Comparison of ENCODE assay signal across 16 mouse cellular contexts in the genomic region with DNA sequence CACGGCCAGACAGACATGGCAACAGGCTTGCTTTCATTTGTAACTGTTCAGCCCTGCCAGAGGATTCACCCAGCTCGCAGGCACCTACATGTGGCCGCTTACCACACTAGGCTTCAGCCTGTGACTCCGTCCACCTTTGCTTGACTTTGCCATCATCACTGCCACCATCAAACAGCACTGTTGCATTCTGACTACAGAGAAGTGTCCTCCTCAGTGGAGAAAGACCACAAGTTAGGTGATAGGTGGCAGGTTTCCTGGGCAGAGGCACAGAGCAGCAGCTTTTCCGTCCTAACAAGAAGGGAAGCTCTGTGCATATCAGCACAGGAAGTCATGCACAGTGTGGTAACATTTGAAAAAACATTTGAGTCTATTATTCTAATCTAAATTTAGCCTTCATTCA.
DNase-seq lines count a peak whose midpoint lies in the region; ATAC-seq lines count a peak whose summit lies in the region.
"Had no signal": no experiment of that assay in that cellular context is flagged by ENCODE, and none has a peak within 500 bp of the region (broad histone marks: within the 10 kb centered on the region; RNA-seq: fewer than 3 reads in every experiment).

No protein-coding gene starts in this region.

- no peak for DNase-seq in liver
- DNase-seq in thymus, postnatal 36 days = peak; percentile 53 to 54
- DNase-seq in hindbrain, embryonic 11.5 days (ENCODE audit: low spot score) = no peak
- no peak for DNase-seq in testis, postnatal 10 days (ENCODE audit: low spot score)
- DNase-seq: adrenal gland, postnatal 36 days; cerebellum, adult 11 months; gastrocnemius, postnatal 14 days; lung, adult 2 months had no signal

- no peaks in the 10 kb centered on the region for H3K36me3 ChIP-seq in liver, embryonic 12.5 days
- H3K36me3 ChIP-seq in hindbrain, embryonic 11.5 days (ENCODE audit: control insufficient read depth, insufficient read depth, low read length) = no peaks in the 10 kb centered on the region
- H3K36me3 ChIP-seq: forebrain, embryonic 15.5 days; midbrain, embryonic 13.5 days; neural tube, embryonic 13.5 days had no signal

- H3K9me3 ChIP-seq in liver, embryonic 12.5 days (replicated peaks) = no peaks in the 10 kb centered on the region
- H3K9me3 ChIP-seq in hindbrain, embryonic 11.5 days (ENCODE audit: control insufficient read depth, low read length) = no peaks in the 10 kb centered on the region
- H3K9me3 ChIP-seq: forebrain, embryonic 15.5 days; midbrain, embryonic 13.5 days; neural tube, embryonic 13.5 days had no signal

- H3K4me1 ChIP-seq in liver, embryonic 12.5 days = peaks cover 61% of the 10 kb centered on the region
- H3K4me1 ChIP-seq in hindbrain, embryonic 11.5 days (replicated peaks; ENCODE audit: control insufficient read depth, insufficient read depth, low read length) = no peaks in the 10 kb centered on the region

- no peak for ATAC-seq in liver, embryonic 12.5 days
- peak; percentile 77 for ATAC-seq in common myeloid progenitor, adult 5-6 weeks (replicated peaks; ENCODE audit: low read depth, poor library complexity, severe bottlenecking)
- 0 out of 2 replicates have a peak, but pooled peaks have one; percentile 27 for ATAC-seq in monocyte, adult 5-6 weeks (replicated peaks; ENCODE audit: insufficient number of reproducible peaks, low FRiP score, low TSS enrichment, poor library complexity, severe bottlenecking)
- no peak for ATAC-seq in hindbrain, embryonic 11.5 days (ENCODE audit: low FRiP score)
- ATAC-seq: forebrain, embryonic 15.5 days; hindbrain, embryonic 16.5 days; midbrain, embryonic 13.5 days had no signal

- H3K4me2 ChIP-seq in liver, embryonic 12.5 days = peak overlapping the region; percentile 18
- no peak overlapping the region for H3K4me2 ChIP-seq in hindbrain, embryonic 11.5 days (replicated peaks; ENCODE audit: low read depth, low read length)
- H3K4me2 ChIP-seq: forebrain, embryonic 15.5 days; midbrain, embryonic 13.5 days; neural tube, embryonic 13.5 days had no signal

- whole genome bisulfite sequencing in liver, embryonic 12.5 days (ENCODE audit: insufficient replicate concordance) = 50% methylated on average over 5 of the region's 5 CpGs
- WGBS in hindbrain, embryonic 11.5 days = 86% methylated on average over 5 of the region's 5 CpGs

- no peaks in the 10 kb centered on the region for H3K27me3 ChIP-seq in liver, embryonic 12.5 days (replicated peaks)
- H3K27me3 ChIP-seq in hindbrain, embryonic 11.5 days (ENCODE audit: control insufficient read depth, insufficient read depth, low read length) = no peaks in the 10 kb centered on the region
- H3K27me3 ChIP-seq: forebrain, embryonic 15.5 days; midbrain, embryonic 13.5 days; neural tube, embryonic 13.5 days had no signal

- H3K4me3 ChIP-seq in liver, embryonic 12.5 days = no peak overlapping the region
- no peak overlapping the region for H3K4me3 ChIP-seq in hindbrain, embryonic 11.5 days (ENCODE audit: low read depth, low read length)
- H3K4me3 ChIP-seq: forebrain, embryonic 15.5 days; midbrain, embryonic 13.5 days; neural tube, embryonic 13.5 days had no signal

- H3K9ac ChIP-seq in liver, embryonic 12.5 days = no peak overlapping the region
- no peak overlapping the region for H3K9ac ChIP-seq in hindbrain, embryonic 11.5 days (ENCODE audit: low read depth, low read length)
- H3K9ac ChIP-seq: forebrain, embryonic 15.5 days; midbrain, embryonic 13.5 days; neural tube, embryonic 13.5 days had no signal

- H3K27ac ChIP-seq in liver, embryonic 12.5 days = no peak overlapping the region
- no peak overlapping the region for H3K27ac ChIP-seq in hindbrain, embryonic 11.5 days (ENCODE audit: low read depth, low read length)
- H3K27ac ChIP-seq: forebrain, embryonic 15.5 days; kidney, postnatal 0 days; midbrain, embryonic 13.5 days; neural tube, embryonic 13.5 days had no signal

Comparison
In these comparisons a context has a peak if more than half of its experiments do, and no peak if none do; other contexts are left out.
1. ATAC-seq: peak in common myeloid progenitor, adult 5-6 weeks (single experiment) and monocyte, adult 5-6 weeks (single experiment); none in liver, embryonic 12.5 days (single experiment) and hindbrain, embryonic 11.5 days (single experiment).
2. DNase-seq: peak in thymus, postnatal 36 days (2 of 2); none in liver (single experiment), hindbrain, embryonic 11.5 days (single experiment) and testis, postnatal 10 days (single experiment).